Mouse (Mus musculus): ENCODE results near the gene Phc1.

Phc1 gene

DNA sequence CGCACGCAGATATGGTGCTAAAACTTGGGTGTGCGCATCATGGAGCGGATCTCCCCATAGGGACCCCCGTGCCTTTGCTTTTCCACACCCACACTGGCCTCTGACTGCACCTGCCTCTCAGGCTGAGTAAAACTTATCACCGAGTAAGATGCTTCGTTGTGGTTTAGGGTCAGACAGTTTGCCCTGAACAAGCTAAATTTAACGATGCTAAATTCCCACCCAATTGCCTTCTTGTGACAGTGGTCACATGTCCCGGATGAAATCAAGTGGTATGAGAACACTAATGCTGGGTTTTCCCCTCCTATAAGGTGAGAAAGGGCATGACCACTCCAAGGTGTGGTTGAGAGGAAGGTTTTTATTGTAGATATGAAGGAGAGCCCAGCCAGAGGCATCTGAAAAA, 46.6 kb downstream of the Phc1 start:
- no peak for DNase-seq

- no peak for DNase-seq
Observed at GRCm38 (mm10) chr6:122293121-122293520, 47.2 kb downstream of the Phc1 start.

GRCm38 (mm10) chr6:122292184-122292583, 48.2 kb downstream of the Phc1 start:
- DNase-seq: no peak

- DNase-seq: no peak
Observed at GRCm38 (mm10) chr6:122291735-122292134, 48.6 kb downstream of the Phc1 start.

- no peak for DNase-seq
Observed at GRCm38 (mm10) chr6:122291264-122291663, 49.1 kb downstream of the Phc1 start.

DNA sequence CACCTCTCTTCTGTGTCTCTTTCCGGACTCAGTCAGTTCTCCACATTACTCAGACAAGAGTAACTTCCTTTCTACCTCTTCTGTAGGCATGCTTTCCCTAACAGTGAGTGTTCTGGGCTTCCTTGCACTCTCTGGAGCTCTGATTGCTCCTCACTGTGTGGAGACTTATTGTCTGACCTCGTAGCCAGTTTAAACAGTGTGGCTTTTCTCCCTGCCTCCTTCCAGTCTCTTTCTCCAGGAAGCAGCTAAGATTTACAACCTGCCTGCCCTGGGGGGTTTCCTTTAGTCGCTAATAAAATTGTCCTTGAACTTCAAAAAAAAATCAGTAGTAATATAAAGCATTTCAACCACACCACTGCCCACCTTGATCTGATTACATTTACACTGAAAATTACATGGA, 50.1 kb downstream of the Phc1 start:
- DNase-seq: no peak

DNA sequence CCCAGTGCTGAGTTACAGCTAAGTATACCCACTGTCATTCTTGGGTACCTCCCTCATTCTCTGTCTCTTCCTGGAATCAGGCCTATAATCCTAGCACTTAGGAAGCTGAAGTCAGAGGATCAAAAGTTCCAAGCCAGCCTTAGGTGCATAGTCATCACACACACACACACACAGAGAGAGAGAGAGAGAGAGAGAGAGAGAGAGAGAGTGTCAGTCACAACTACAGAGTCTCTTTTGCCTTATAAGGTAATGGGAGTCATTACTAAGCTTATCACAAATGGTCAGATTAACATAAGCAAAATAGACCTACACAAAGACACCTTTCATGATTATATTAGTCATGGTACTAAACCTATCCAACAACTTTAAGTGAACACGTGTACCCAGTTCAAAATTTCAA, 51.0 kb downstream of the Phc1 start:
- no peak for DNase-seq

- no peak for DNase-seq
Observed at GRCm38 (mm10) chr6:122288263-122288662, 52.1 kb downstream of the Phc1 start.

- no peak for DNase-seq
Observed at GRCm38 (mm10) chr6:122284823-122285222, 55.5 kb downstream of the Phc1 start.

- no peak for DNase-seq
Observed at GRCm38 (mm10) chr6:122284304-122284703, 56.1 kb downstream of the Phc1 start.

- DNase-seq: no peak
Observed at GRCm38 (mm10) chr6:122283429-122283828, 56.9 kb downstream of the Phc1 start.

- no peak for DNase-seq
Observed at GRCm38 (mm10) chr6:122282782-122283181, 57.6 kb downstream of the Phc1 start, which contains the start of gene Klrg1. TSS of gene Klrg1 (minus strand) at chr6:122282882.

DNA sequence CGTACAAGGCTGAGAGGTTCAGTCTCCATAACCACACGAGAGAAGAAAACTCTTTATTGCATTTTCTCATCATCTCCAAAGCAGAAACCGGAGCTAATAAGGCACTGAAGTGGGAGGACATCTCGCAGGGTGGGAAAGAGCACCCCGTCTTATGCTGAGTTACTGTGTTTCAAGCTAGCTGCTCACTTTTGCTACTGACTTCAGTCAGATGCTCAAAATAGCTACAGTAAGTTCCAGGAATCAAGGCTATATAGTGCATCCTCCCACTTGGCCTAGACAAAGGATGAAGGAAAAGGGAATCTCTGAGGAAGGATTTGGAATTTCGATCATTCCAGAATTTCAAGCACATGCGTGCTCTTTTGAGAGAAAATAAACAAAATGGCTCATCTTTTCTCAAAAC, 63.8 kb downstream of the Phc1 start:
- DNase-seq: no peak

DNA sequence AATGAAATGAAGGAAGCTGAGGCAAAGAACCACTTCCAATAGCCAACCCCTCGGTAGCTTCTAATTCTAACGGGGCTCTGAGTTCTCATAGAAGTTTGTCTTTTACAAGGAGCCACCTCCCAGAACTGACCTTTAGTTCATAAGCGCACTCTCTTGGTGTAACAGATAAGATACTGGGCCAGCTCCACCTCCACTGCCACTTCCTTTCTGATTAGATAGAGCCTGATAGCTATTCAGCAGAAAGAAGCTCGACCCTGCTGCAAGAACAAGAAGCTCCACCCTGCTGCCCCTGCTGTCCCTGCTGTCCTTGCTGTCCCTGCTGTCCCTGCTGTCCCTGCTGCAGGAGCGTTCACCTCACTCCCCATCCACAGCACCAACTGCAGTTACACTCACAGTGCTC, 65.8 kb downstream of the Phc1 start:
- no peak for DNase-seq

GRCm38 (mm10) chr6:122270152-122270551, 70.2 kb downstream of the Phc1 start:
- no peak for DNase-seq

GRCm38 (mm10) chr6:122269170-122269569, 71.2 kb downstream of the Phc1 start:
- no peak for DNase-seq

- peak; percentile 63 for DNase-seq
Observed at GRCm38 (mm10) chr6:122268561-122268960, 71.8 kb downstream of the Phc1 start.

Data from right cerebral cortex, postnatal 14 days (tissue).